Mouse (Mus musculus): ENCODE measurements around the gene Rcbtb2. TPM values are rescaled to one million over a fixed set of nuclear protein-coding genes. Genes with fewer than 3 reads are reported as not detected.
A peak's percentile ranks its signal among the peaks of the same experiment; 100 is the strongest.

Rcbtb2 gene
- polyA plus RNA-seq, 1 experiment: 81.6 TPM

DNA sequence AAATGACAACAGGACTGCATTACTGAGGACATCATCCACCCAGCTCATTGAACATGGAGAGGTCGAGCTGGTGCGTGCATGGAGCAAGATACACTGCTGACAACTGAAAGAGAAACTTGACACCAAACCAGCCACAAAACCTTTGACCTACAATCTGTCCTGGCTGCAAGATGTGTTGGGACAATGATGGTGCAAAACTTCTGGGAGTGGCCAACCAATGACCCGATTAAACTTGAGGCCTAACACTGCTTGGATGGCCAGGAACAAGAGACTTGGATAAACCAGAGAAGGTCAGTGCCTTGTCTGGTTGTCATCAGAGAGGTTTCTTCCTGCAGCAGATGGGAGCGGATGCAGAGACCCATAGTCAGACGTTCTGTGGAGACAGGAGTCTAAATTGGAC lies 7.7 kb downstream of the Rcbtb2 start:
- no peak for TF ChIP-seq POLR2A (IDR thresholded peaks at IDR 0.05; ENCODE audit: low read depth, low read length)
- no peak for TF ChIP-seq CTCF (IDR thresholded peaks at IDR 0.05; ENCODE audit: borderline replicate concordance, insufficient read depth, low read length)

DNA sequence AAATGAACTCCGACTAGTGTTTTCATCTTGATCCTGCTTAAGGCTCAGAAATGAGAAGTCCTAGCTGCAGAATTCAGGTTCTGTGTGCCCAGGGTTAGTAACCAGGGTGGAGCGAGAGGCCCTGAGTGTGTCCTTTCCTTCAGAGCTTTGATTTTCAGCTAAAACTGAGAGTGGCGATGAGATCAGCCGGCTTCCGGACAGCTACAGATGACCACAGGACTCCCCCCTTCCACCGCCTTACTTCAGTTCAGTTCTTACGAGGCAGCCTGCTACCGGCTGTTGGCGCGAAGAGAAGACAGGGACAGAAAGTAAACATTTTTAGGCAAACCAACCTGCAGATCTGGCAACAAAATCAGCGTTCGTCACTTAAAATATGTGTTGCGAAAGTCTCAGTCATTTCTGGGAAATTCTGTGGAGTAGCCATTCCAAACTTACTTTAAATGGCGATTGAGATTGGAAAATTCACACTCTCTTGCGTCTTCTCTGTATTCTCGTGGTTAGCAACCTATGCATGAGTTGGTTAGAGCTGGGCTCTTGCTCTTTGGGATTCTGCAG lies 9.1 kb downstream of the Rcbtb2 start:
- no peak overlapping the region for H3K4me3 ChIP-seq (ENCODE audit: insufficient read depth, low read length)
- no peaks in the 10 kb centered on the region for H3K4me1 ChIP-seq (ENCODE audit: control insufficient read depth, insufficient read depth, low read length)
- no peak overlapping the region for H3K27ac ChIP-seq (ENCODE audit: insufficient read depth, low read length)
- TF ChIP-seq POLR2A (IDR thresholded peaks at IDR 0.05; ENCODE audit: low read depth, low read length) (no peak), CTCF (IDR thresholded peaks at IDR 0.05; ENCODE audit: borderline replicate concordance, insufficient read depth, low read length) (no peak)

More for the DNA sequence above, 7.7 kb downstream of the Rcbtb2 start:
- H3K4me1 ChIP-seq (ENCODE audit: control insufficient read depth, insufficient read depth, low read length): no peaks in the 10 kb centered on the region
- H3K4me3 ChIP-seq (ENCODE audit: insufficient read depth, low read length): no peak overlapping the region
- H3K27ac ChIP-seq (ENCODE audit: insufficient read depth, low read length): no peak overlapping the region

DNA sequence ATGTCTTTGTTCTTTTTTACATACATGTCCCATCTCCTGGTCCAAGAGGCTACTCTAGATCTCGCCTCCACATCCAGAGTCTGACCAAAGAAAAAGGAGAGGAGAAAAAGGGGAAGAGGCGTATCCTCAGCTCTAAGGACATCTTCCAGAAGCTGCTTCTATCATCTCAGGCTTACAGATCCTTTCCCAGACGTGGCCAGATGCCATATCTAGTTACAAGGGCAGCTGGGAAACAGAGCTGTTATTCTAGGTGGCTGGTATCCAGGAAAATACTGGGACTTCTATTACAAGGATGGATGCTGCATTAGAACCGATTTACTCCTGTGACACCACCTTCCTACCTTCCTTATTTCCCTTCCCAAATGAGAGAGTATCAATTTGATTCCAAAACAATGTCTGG lies 9.9 kb downstream of the Rcbtb2 start:
- no peaks in the 10 kb centered on the region for H3K4me1 ChIP-seq (ENCODE audit: control insufficient read depth, insufficient read depth, low read length)
- no peak overlapping the region for H3K4me3 ChIP-seq (ENCODE audit: insufficient read depth, low read length)
- no peak for TF ChIP-seq CTCF (IDR thresholded peaks at IDR 0.05; ENCODE audit: borderline replicate concordance, insufficient read depth, low read length)
- no peak for TF ChIP-seq POLR2A (IDR thresholded peaks at IDR 0.05; ENCODE audit: low read depth, low read length)
- no peak overlapping the region for H3K27ac ChIP-seq (ENCODE audit: insufficient read depth, low read length)

DNA sequence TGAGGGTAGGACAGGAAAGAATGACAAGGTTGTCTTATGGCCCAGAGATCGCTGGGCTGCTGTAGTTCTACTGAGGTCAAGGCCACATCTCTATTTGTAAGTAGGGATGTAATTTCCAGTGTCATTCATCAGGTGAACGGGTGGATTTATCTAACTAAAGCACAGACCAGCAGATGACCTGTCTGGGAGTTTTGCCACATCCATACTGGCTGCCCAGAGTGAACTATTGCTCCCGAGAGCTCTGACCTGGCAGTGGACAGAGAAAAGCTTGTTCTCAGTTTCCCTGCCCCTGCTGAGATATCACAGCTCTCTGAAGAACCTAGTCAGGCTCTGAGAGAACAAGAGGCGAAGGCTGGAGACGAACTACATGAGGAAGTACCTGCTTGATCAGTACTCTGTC lies 14.4 kb downstream of the Rcbtb2 start:
- no peak overlapping the region for H3K4me3 ChIP-seq (ENCODE audit: insufficient read depth, low read length)
- no peak for TF ChIP-seq POLR2A (IDR thresholded peaks at IDR 0.05; ENCODE audit: low read depth, low read length)
- TF ChIP-seq CTCF (IDR thresholded peaks at IDR 0.05; ENCODE audit: borderline replicate concordance, insufficient read depth, low read length): no peak
- no peak overlapping the region for H3K27ac ChIP-seq (ENCODE audit: insufficient read depth, low read length)
- no peaks in the 10 kb centered on the region for H3K4me1 ChIP-seq (ENCODE audit: control insufficient read depth, insufficient read depth, low read length)

DNA sequence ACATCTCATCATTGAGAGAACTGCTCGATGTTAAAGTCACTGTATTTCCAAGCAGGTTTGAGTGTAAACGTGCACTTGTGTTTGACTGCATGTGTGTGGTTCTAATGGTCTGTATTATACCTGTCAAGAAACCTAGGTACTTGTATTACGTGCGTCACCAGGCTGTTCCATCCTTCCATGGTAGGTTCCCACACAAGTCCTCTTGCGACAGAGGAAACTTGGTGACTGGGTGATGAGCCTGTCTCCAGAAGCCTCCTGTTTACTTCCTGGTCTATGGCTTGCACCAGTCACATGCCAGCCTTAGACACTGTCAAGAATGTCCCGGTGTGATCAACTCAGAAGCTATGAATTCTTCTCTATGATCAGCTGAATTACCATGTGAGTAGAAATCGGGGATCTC lies 15.6 kb downstream of the Rcbtb2 start:
- Histone ChIP-seq H3K27ac (ENCODE audit: insufficient read depth, low read length) (no peak overlapping the region), H3K4me1 (ENCODE audit: control insufficient read depth, insufficient read depth, low read length) (no peaks in the 10 kb centered on the region), H3K4me3 (ENCODE audit: insufficient read depth, low read length) (no peak overlapping the region)
- TF ChIP-seq POLR2A (IDR thresholded peaks at IDR 0.05; ENCODE audit: low read depth, low read length) (no peak), CTCF (IDR thresholded peaks at IDR 0.05; ENCODE audit: borderline replicate concordance, insufficient read depth, low read length) (no peak)

DNA sequence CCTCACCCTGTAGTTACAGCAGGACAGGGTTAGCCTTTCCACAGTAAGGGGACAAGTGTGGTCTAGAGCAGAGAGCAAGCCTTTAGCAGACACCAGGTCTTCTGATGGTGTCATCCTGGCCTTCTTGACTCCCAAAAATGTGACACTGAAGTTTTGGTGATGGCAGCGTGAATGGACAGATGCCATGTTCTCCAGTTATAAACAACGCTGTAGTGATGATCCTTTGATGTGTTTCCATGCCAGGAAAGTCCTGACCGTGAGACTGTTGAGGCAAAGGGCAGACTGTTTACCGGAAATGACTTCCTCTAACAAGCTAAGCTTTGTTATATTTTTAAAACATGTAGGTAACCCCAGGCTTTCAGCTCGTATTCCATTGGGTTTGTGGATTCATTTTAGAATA lies 17.0 kb downstream of the Rcbtb2 start:
- no peak overlapping the region for H3K27ac ChIP-seq (ENCODE audit: insufficient read depth, low read length)
- H3K4me3 ChIP-seq (ENCODE audit: insufficient read depth, low read length): no peak overlapping the region
- H3K4me1 ChIP-seq (ENCODE audit: control insufficient read depth, insufficient read depth, low read length): no peaks in the 10 kb centered on the region
- TF ChIP-seq POLR2A (IDR thresholded peaks at IDR 0.05; ENCODE audit: low read depth, low read length) (no peak), CTCF (IDR thresholded peaks at IDR 0.05; ENCODE audit: borderline replicate concordance, insufficient read depth, low read length) (no peak)

DNA sequence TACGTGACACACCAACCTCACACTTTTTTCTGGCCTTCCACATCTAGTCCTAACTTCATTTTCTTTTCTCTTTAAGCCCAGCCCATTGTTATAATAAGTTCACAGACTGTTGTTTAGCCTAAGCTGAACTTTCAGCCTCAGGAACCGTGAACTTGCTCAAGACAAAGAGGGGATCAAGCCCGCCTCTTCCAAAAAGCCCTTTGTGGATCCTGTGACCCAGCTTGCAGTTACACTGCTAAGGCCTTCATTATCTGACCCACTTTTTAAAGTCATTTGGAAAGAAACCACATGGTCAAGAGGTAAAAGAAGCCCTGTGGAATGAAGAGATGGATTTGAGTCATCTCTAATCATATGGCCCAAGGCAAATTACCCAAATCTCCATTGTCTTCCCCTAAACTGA lies 19.0 kb downstream of the Rcbtb2 start:
- TF ChIP-seq CTCF (IDR thresholded peaks at IDR 0.05; ENCODE audit: borderline replicate concordance, insufficient read depth, low read length) (no peak), POLR2A (IDR thresholded peaks at IDR 0.05; ENCODE audit: low read depth, low read length) (no peak)
- H3K27ac ChIP-seq (ENCODE audit: insufficient read depth, low read length): no peak overlapping the region
- H3K4me3 ChIP-seq (ENCODE audit: insufficient read depth, low read length): no peak overlapping the region
- H3K4me1 ChIP-seq (ENCODE audit: control insufficient read depth, insufficient read depth, low read length): no peaks in the 10 kb centered on the region

DNA sequence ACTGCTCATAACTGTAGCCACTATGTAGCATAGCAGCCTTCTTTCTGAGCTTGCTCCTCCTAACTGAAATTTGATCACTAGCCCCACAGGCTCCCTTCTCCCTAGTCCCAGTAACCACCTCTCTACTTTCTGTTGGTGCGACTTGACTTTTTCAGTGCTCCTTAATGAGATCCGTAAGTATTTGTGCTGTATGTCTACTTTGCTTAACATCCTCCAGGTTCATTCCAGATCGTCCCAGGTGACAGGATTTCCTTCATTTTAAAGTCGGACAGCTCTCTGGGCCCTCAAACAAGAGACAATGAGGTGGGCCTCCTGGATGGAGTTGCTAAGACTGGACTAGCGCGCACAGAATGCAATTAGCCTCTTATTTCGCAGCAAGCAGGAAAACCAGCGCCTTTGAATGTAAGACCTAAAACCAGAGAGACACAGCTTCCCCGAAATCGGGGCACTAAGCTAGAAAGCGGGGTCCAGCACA lies 19.6 kb downstream of the Rcbtb2 start:
- peak; percentile 66; the same call in 1 of the 2 replicates for TF ChIP-seq POLR2A (IDR thresholded peaks at IDR 0.05; ENCODE audit: low read depth, low read length)
- no peak for TF ChIP-seq CTCF (IDR thresholded peaks at IDR 0.05; ENCODE audit: borderline replicate concordance, insufficient read depth, low read length)
- Histone ChIP-seq H3K4me3 (ENCODE audit: insufficient read depth, low read length) (peak overlapping the region; percentile 88), H3K27ac (ENCODE audit: insufficient read depth, low read length) (peak overlapping the region; percentile 92), H3K4me1 (ENCODE audit: control insufficient read depth, insufficient read depth, low read length) (no peaks in the 10 kb centered on the region)

DNA sequence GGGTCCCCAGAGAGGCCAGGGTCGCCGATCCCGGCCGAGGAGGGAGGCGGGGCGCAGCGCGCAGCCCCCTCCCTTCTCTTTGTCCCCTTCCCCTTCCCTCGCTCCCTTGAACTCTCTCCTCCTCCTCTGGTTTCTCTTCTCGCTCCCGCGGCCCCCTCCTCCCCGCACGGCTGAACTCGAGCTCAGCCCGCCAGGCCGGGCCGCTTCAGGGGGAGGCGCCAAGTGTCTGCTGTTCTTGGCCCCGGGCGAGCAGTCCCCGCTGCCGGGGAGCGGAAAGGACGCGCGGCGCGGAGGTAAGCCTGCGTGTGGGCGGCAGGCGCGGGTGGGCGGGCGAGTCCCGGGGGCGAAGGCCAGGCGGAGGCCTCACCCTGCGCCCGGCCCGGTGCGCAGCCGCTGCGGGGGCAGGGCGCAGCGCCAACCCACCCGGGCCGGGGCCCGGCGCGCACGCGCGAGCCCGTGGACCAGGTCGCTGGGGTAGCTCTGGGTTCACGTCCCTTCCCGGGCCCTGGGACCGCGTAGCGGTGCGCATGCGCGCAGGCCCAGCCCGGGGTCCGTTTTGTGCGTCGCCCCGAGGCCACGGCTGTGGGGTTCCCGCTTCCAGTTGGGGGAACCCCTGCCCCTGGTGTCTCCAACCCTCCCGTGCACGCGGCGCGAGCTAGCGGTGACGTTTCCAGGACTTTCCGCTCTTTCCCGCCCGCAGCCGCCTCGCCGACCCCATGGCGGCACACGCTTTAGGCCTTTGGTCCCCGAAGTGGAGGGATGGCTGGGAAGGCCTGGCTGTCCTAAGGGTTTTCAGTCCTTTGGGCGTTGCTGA lies 20.3 kb downstream of the Rcbtb2 start:
- Histone ChIP-seq H3K27ac (ENCODE audit: insufficient read depth, low read length) (peak overlapping the region; percentile 92), H3K4me1 (ENCODE audit: control insufficient read depth, insufficient read depth, low read length) (no peaks in the 10 kb centered on the region), H3K4me3 (ENCODE audit: insufficient read depth, low read length) (peak overlapping the region; percentile 88)
- TF ChIP-seq POLR2A (IDR thresholded peaks at IDR 0.05; ENCODE audit: low read depth, low read length) (peak; percentile 41), CTCF (IDR thresholded peaks at IDR 0.05; ENCODE audit: borderline replicate concordance, insufficient read depth, low read length) (no peak)

Data from embryonic fibroblast, embryonic 13.5 days (primary cell).